Mouse (Mus musculus) ES-Bruce4 (cell line): ENCODE data around the gene Tmem14c.

Experiments
- CTCF ChIP-seq: IDR thresholded peaks from one replicate; pipeline ENCODE4 v1.8.1; 2011; ENCODE audit warnings: low read depth, low read length
- EP300 ChIP-seq: IDR thresholded peaks from 2 replicates; pipeline ENCODE4 v1.6.1; 2011; ENCODE audit warnings: low read depth, low read length; ENCODE audit not compliant: insufficient read depth

- TF ChIP-seq EP300 (no peak), CTCF (peak; percentile 6)
Observed at GRCm38 (mm10) chr13:41000140-41000925, 15.8 kb upstream of the Tmem14c start.
